Mouse (Mus musculus) kidney, postnatal 0 days (tissue): ENCODE measurements around the gene Cd40. TPM values are rescaled to one million over a fixed set of nuclear protein-coding genes. Genes with fewer than 3 reads are reported as not detected.

ENCODE experiments used
- ATAC-seq: fragments of 200-750 bp; cut with Nextera tagmentation; replicated peaks from 2 replicates; pipeline ENCODE4 v1.8.0; 2017; ENCODE audit warnings: low read depth, moderate number of reproducible peaks, moderate TSS enrichment, moderate library complexity; ENCODE audit not compliant: low FRiP score
- DNase-seq: peaks from one replicate; pipeline ENCODE4 v3.0.0-alpha.2; 2016; ENCODE audit warnings: low spot score
- H3K27ac ChIP-seq: fragments of 300-500 bp; sonication (generic); 2 replicates; pipeline ENCODE4 v1.5.1; 2014; ENCODE audit warnings: mild to moderate bottlenecking
- H3K27me3 ChIP-seq: fragments of 300-500 bp; sonication (generic); 2 replicates; pipeline ENCODE4 v1.6.1; 2014; ENCODE audit warnings: low read length, mixed read lengths; ENCODE audit not compliant: insufficient read depth
- H3K36me3 ChIP-seq: fragments of 300-500 bp; sonication (generic); 2 replicates; pipeline ENCODE4 v1.6.1; 2014; ENCODE audit warnings: low read length, mixed read lengths; ENCODE audit not compliant: insufficient read depth
- H3K4me1 ChIP-seq: fragments of 300-500 bp; sonication (generic); replicated peaks from 2 replicates; pipeline ENCODE4 v1.6.1; 2014; ENCODE audit warnings: antibody characterized with exemption, low read length, mixed read lengths; ENCODE audit not compliant: insufficient read depth
- H3K4me2 ChIP-seq: fragments of 300-500 bp; sonication (generic); 2 replicates; pipeline ENCODE4 v1.6.1; 2014; ENCODE audit warnings: mild to moderate bottlenecking, low read length, moderate library complexity, mixed read lengths
- H3K4me3 ChIP-seq: fragments of 300-500 bp; sonication (generic); replicated peaks from 2 replicates; pipeline ENCODE4 v1.5.1; 2014; ENCODE audit warnings: low read depth, low read length
- H3K9ac ChIP-seq: fragments of 300-500 bp; sonication (generic); 2 replicates; pipeline ENCODE4 v1.6.1; 2014; ENCODE audit warnings: low read depth, low read length
- H3K9me3 ChIP-seq: fragments of 300-500 bp; sonication (generic); replicated peaks from 2 replicates; pipeline ENCODE4 v1.6.1; 2016; ENCODE audit warnings: low read length, inconsistent platforms, mixed read lengths
- CTCF ChIP-seq: IDR thresholded peaks from 2 replicates; pipeline ENCODE4 v1.5.1; 2016; ENCODE audit warnings: antibody characterized with exemption, low read depth, mild to moderate bottlenecking, moderate library complexity
- WGBS: fragments of 180-500 bp; shearing (Covaris S2); extraction: QIAGEN DNeasy Blood & Tissue Kit; methylation state at CpG from one replicate; pipeline ENCODE4 v1.1.7; 2014; 5-methylcytosine and 5-hydroxymethylcytosine counted together
- polyA plus RNA-seq: library from polyadenylated mRNA; unstranded; fragments of >200 nt; fragmentation: Nextera tagmentation; extraction: Ambion mirVana; gene quantifications from 2 replicates; pipeline ENCODE4 v1.2.1, GENCODE M21; 2015

Cd40 gene
- polyA plus RNA-seq, 1 experiment from 2014 or later, result 16.7 TPM

DNA sequence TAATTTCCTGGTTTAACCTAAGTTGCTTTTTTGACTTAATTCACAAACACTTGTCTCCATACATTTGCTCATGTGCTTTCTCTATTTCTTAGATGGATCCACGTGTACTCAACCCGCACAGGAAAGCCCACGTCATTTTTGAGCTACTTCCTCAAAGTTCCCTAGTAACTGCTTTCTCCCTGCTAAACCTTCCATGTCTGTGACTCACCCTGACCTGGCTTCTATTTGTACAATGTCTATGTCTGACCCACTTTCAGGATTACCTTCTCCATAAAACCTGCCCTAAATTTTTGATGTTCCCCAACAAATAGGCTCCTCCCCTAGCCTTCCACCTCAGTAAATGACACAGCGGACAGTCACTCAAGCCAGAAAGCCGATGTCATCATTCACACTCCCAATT lies 40.5 kb upstream of the Cd40 start:
- Histone ChIP-seq H3K36me3 (peaks cover 35% of the 10 kb centered on the region), H3K27ac (no peak overlapping the region), H3K4me3 (no peak overlapping the region), H3K27me3 (no peaks in the 10 kb centered on the region), H3K9me3 (no peaks in the 10 kb centered on the region), H3K4me1 (no peaks in the 10 kb centered on the region), H3K9ac (no peak overlapping the region), H3K4me2 (no peak overlapping the region)
- 92% methylated on average over 5 of the region's 5 CpGs for WGBS
- ATAC-seq (no peak), DNase-seq (no peak)
- TF ChIP-seq CTCF, result no peak

DNA sequence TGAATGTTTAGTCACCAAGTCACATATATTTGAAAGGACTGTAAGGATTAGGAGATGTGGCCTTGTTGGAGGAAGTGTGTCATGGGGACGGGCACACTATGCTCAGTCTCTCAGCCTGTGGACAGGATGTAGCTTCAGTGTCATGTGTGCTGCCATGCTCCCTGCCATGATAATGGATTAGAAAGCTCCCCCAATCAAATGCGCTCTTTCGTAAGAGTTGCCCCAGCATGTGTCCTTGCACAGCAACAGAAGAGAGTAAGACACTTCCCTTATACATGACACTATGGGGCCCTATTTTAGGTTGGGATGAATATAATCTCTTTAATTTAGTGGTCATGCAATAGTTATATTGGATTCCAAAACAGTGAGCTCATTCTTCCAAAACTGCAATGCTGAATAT lies 34.9 kb upstream of the Cd40 start:
- DNase-seq (no peak), ATAC-seq (no peak)
- no peak for TF ChIP-seq CTCF
- no peak overlapping the region for H3K27ac ChIP-seq
- WGBS, result 92% methylated on average over 3 of the region's 3 CpGs
- no peak overlapping the region for H3K9ac ChIP-seq
- H3K4me3 ChIP-seq, result no peak overlapping the region
- H3K36me3 ChIP-seq, result peaks cover 25% of the 10 kb centered on the region
- no peaks in the 10 kb centered on the region for H3K9me3 ChIP-seq
- H3K4me1 ChIP-seq, result no peaks in the 10 kb centered on the region
- H3K4me2 ChIP-seq, result no peak overlapping the region
- no peaks in the 10 kb centered on the region for H3K27me3 ChIP-seq

DNA sequence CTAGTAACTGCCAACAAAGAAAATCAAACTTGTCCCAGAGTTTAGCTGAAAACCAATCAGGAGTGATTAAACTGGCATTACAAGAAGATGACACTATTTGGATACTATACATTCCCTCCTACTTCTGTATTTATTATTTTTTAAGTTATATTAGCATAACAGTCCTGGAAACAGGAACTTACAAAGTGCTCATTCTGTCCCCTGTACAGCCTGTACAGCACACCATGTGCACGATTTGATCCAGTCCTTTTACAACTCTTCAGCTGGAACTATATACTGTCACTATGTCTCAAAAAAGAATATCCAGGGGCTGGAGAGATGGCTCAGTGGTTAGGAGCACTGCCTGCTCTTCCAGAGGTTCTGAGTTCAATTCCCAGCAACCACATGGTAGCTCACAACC lies 28.3 kb upstream of the Cd40 start:
- H3K4me2 ChIP-seq, result no peak overlapping the region
- no peak for ATAC-seq
- no peaks in the 10 kb centered on the region for H3K27me3 ChIP-seq
- H3K36me3 ChIP-seq, result peaks cover 8% of the 10 kb centered on the region; the same call in 1 of the 2 replicates
- no peak for TF ChIP-seq CTCF
- no peak for DNase-seq
- H3K9ac ChIP-seq, result no peak overlapping the region
- no peak overlapping the region for H3K4me3 ChIP-seq
- WGBS, result 60% methylated on average over 1 of the region's 1 CpGs
- no peak overlapping the region for H3K27ac ChIP-seq
- H3K4me1 ChIP-seq, result no peaks in the 10 kb centered on the region
- H3K9me3 ChIP-seq, result no peaks in the 10 kb centered on the region

DNA sequence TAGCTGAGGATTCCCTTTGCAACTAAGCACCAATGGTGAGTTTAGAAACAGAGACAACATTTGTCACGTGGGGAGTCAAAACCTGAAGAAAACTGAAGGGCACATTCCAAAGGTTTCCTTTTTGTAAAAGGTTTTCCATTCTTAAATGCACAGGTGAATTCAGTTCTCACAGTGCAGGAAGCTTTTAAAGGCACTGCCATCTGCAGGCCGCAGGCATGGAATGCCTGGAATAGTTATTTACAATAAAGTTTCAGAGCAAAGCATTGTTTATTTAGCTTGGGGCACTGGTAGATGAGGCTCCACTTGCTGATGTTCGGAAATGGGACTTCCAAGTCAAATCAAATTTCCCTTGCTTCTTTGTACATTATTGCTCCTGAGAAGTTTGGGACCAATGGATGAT lies 22.9 kb upstream of the Cd40 start:
- ATAC-seq, result no peak
- no peak overlapping the region for H3K27ac ChIP-seq
- no peak overlapping the region for H3K9ac ChIP-seq
- peak; percentile 60 for TF ChIP-seq CTCF
- no peaks in the 10 kb centered on the region for H3K27me3 ChIP-seq
- DNase-seq, result peak; percentile 43
- WGBS, result 37% methylated on average over 3 of the region's 3 CpGs
- no peak overlapping the region for H3K4me3 ChIP-seq
- no peaks in the 10 kb centered on the region for H3K9me3 ChIP-seq
- H3K36me3 ChIP-seq, result no peaks in the 10 kb centered on the region
- H3K4me2 ChIP-seq, result peak overlapping the region; percentile 76; the same call in 1 of the 2 replicates
- H3K4me1 ChIP-seq, result 0 out of 2 replicates have a peak, but pooled peaks cover 8% of the 10 kb centered on the region

- DNase-seq, result no peak
- H3K4me3 ChIP-seq, result peak overlapping the region; percentile 95
- WGBS, result 40% methylated on average over 6 of the region's 6 CpGs
- no peak for ATAC-seq
- H3K36me3 ChIP-seq, result no peaks in the 10 kb centered on the region
- no peak overlapping the region for H3K27ac ChIP-seq
- no peaks in the 10 kb centered on the region for H3K9me3 ChIP-seq
- H3K9ac ChIP-seq, result no peak overlapping the region
- no peaks in the 10 kb centered on the region for H3K27me3 ChIP-seq
- TF ChIP-seq CTCF, result no peak
- peak overlapping the region; percentile 76 for H3K4me2 ChIP-seq
- H3K4me1 ChIP-seq, result 0 out of 2 replicates have a peak, but pooled peaks cover 8% of the 10 kb centered on the region
Measured at GRCm38 (mm10) chr2:165033306-165033705, 22.1 kb upstream of the Cd40 start.

DNA sequence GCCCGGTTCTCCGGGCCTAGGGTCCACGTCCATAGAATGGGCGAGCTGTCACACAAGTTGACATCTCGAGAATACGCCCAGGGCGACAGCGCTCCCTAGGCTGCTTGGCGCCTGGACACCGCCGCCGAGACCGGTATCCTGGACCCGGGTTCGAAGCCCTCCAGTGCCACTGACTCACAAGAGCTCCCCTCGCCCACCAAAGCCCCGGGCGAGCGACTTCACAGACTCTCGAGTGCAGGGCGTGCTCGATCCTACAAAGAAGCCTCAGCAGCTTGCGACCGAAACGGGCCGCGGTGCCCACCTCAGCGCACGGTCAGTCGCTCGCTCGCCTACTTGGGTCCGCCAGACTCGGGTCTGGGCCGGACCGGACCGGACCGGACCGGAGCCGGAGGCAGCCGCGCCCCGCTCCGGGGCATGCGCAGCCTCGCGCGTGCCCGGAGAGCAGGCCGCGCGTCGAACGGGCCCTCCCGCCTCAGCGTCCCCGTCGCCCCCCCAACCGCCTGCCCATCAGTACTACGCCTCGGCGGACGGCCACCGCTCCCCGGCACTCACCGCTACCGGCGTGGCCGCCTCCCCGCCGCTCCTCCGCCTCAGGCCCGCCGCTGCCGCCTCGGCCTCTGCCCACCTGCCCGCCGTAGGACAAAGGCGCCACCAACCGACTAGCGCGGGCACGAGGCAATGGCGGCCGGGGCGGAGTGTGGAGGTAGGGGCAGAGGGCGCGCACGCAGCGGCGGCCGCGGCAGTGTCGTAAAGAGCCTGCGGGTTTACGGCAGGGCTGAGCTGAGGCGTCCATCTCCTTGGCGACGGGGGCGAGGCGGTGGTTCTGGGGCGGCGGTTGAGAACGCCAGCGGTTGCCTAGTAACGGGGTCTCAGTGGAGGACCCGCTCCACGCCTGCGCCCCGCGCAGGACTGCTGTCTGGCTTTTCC lies 21.0 kb upstream of the Cd40 start, which contains the start of gene Ncoa5:
Gene Ncoa5 (minus strand): TSS at position 737 of the 927 bp plus-strand sequence.
- TF ChIP-seq CTCF, result peak; percentile 37; the same call in 1 of the 2 replicates
- Histone ChIP-seq H3K27me3 (no peaks in the 10 kb centered on the region), H3K4me2 (peak within 1 kb of the TSS; percentile 76), H3K27ac (peak within 1 kb of the TSS; percentile 81), H3K4me1 (0 out of 2 replicates have a peak, but pooled peaks cover 8% of the 10 kb centered on the region), H3K36me3 (no peaks in the 10 kb centered on the region), H3K9me3 (no peaks in the 10 kb centered on the region), H3K9ac (peak within 1 kb of the TSS; percentile 96), H3K4me3 (peak within 1 kb of the TSS; percentile 95)
- DNase-seq (peak; percentile 99), ATAC-seq (peak; percentile 96)
- under 1% methylated on average over 97 of the region's 111 CpGs for WGBS
